Mouse (Mus musculus) megakaryocyte, embryonic 14.5 days (primary cell): Measurements from ENCODE around the gene Atg4c.

Experiments
- FLI1 ChIP-seq: IDR thresholded peaks from 2 replicates; pipeline ENCODE4 v1.6.1; 2012; ENCODE audit warnings: low read length, inconsistent platforms, mixed read lengths
- GATA1 ChIP-seq: IDR thresholded peaks from 3 replicates; pipeline ENCODE4 v1.6.1; 2012; ENCODE audit warnings: mixed read lengths, low read length, inconsistent platforms, borderline replicate concordance

DNA sequence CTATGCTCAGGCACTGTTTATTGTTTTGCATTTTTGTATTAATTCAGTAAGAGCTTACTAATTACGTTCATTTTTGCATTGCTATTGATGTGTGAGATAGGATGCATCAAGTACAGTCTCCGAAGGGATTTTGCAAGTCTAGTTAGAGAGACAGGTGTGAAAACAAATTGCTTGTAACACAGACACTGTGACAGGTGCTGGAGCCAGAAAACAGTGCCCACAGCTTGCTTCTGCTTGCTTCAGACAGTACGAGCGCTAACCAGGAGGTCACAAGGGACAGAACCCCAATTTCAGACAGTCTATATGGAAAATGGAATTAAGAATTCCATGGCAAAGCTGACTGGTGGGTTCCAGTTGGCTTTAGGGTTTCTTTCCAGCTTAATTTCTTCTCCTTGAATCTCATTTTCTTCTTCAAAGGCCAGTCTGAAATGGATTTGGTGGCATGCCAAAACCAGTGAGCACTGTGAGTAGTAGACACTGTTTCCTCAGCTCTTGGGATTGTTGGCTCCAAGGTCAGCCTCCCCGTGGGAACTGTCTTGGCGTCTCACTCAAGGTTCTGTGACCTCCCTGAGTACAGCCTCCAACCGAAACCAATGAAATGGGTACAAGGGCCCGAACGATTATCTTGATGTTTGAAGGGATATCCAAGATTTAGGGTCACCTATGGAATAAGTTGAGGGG, 11.9 kb upstream of the Atg4c start:
- TF ChIP-seq GATA1 (no peak), FLI1 (no peak)
